Mouse (Mus musculus): ENCODE results near the gene E030018B13Rik. TPM values are rescaled to one million over a fixed set of nuclear protein-coding genes. Genes with fewer than 3 reads are reported as not detected.
A peak's percentile ranks its signal among the peaks of the same experiment; 100 is the strongest.

The E030018B13Rik gene
- total RNA-seq, 1 experiment from 2014 or later, result not detected

DNA sequence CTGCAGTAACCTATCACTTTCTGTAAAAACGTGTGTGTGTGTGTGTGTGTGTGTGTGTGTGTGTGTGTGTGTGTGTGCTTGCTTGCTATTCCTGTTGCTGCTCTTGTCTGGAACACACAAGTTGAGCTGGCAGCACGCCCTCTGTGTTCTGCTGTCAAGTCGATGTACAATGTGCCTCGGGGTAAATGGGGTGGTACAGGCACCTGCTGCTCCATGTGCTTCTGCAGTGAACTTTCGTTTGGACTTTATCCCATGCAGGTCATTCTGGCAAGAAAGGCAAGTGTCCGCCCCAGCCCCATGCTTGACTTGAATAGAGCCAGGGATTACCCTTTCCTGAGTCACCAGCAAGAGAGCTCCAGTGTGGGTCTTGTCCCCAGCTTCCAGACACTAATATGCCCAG lies 1.0 kb downstream of the E030018B13Rik start:
- DNase-seq, result peak; percentile 52

DNA sequence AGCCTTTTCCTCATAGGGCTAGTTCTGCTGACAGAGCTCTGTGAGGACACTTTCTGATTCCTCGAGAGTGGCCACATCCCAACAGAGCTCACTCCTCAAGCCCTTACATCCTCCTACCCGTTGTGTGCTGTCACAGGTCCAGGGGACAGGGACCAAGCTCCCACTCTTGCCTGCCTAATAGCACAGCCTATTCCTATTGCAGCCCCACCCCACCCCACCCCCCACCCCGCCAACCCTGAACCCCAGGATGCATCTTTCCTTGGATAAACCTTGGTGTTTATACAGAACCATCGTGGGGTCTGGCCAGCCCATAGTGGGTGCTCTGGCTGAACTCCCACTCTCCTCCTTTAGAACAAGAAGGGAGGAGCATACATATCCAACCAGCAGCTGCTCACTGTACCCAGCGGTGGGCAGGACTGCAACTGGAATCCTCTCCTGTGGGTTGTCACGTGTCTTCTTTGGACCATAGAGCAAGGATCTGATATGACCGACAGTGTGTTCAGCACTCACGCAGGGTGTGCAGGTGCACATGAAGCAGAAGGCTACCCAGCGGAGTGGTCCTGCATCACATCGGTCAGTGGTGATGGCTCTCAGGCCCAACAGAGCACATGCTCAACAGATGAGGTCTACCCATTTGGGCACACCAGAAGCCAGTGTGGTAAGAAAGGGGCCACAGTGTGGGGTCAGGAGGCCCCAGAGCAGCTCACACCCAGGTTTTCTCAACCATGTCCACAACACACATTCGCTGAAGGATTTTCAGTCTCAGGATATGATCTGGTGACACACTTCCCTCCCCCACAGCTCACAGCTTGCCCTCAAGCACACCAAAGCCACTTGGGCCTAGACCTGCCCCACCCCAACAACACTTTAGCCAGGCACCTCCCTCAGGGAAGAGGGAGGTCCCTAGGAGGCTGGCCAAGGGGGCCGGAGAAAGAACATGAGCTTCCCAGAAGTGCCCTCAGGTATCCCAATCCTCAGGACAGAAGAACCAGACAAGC lies 2.4 kb downstream of the E030018B13Rik start:
- peak; percentile 48 for DNase-seq

DNA sequence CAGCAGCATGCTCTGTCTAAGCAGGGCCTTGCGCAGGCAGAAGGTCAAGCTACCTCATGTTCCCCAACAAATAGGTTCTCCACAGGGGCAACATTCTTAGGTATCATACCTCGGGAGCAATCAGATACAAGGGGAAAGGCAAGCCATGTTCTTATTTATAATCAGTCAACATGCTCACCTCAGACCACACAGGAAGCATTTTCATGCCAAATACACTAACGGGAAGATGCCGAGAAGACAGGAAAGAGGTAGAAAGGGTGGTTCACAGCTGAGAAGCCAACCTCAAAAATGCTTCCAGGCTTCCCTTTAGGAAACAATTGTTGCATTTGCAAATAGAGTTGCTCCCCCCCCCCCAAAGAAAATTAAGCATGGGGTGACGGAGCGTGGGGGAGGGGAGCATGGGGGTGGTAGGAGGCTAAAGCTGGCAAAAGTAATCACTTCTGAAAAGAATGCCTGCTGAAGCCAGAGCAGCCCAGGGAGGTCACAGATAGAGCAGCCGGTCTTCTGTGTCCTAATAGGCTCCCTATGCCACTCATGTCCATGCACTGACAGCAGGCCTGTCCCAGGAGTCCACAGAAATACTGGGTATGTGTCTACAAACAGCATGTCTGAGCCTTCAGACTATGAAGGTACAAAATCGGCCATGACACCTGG lies 5.4 kb downstream of the E030018B13Rik start:
- DNase-seq, result no peak

DNA sequence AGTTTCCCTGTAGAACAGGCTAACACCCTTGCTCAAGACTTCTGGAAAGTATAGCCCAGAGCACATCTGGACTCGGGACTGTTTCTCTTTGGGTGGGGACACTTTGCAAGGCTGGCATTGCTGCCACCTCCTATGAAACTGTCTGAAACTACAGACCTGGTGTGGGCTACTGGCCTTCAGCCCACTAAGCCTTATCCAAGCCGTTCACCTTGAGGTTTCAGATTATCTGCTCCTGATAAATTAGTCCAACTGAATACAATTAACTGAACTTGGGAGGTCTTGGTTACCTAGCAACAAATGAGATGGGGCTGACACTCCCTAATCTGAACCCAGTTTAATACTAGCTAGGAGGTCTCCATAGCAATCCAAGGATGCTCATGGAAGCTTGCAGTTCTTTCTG lies 5.9 kb downstream of the E030018B13Rik start:
- DNase-seq, result no peak

DNA sequence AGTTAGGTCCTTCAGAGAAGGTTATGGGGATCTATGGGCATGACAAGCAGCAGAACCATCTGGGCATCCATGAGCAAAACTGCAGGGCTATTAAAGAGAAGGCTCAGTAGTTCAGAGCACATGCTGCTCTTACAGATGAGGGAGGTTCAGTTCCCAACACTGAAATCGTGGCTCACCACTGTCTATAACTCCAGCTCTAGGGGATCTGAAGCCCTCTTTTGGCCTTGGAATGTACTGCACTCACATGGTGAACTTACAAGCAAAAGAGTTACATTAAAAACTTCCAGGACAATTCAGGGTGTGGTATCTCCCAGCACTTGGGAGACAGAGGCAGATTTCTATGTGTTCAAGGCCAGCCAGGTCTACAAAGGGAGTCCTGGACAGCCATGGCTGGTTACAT lies 6.3 kb downstream of the E030018B13Rik start:
- no peak for DNase-seq

DNA sequence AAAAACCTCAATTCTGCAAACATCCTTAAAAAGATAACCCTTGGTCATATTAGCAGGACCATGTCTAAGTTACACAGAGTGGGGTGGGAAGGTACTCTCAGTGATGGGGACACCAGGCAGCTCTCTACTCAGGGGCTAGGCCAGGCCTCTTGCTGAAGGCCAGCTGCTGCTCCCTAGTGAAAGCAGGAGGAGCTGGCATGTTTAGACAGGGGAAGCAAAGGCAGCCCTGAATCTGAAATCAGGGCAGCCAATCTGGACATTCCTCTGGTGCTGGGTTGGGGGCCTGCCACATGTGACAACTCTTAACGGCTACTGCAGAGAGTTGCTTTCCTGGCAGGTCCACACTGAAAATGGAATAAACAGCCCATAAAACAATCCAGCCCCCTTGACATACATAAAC lies 7.5 kb downstream of the E030018B13Rik start:
- DNase-seq, result peak; percentile 17

DNA sequence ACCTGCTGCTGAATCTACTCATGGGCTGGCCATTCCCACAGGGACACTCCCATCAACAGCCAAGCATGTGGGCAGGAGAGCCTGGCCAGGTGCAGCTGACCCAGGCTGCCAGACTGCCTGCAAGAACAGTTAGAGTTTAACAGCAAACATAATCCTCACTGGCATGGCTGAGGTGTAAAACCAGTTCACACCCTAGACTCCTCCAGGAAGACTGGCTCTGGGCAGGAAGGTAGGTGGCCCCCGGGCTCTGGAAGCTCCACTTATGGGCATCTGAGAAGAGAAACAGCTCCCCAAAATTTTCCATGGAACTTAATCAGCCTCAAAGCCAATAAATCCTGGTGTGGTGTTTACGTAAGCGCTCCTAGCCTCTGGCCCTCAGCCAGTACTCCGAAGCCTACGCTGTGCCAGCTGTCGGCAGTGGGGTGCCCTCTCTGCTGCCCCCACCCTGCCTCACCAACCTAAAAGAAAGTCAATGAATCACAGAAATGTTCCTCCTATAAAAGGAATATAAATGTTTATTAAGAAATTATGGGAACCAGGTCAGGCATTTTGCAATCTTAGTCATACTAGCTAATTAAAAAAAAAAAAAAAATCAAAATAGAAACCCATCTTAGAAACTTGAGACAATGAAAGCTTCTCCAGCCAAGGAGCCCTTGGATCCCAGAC lies 8.2 kb downstream of the E030018B13Rik start:
- peak; percentile 93 for DNase-seq

DNA sequence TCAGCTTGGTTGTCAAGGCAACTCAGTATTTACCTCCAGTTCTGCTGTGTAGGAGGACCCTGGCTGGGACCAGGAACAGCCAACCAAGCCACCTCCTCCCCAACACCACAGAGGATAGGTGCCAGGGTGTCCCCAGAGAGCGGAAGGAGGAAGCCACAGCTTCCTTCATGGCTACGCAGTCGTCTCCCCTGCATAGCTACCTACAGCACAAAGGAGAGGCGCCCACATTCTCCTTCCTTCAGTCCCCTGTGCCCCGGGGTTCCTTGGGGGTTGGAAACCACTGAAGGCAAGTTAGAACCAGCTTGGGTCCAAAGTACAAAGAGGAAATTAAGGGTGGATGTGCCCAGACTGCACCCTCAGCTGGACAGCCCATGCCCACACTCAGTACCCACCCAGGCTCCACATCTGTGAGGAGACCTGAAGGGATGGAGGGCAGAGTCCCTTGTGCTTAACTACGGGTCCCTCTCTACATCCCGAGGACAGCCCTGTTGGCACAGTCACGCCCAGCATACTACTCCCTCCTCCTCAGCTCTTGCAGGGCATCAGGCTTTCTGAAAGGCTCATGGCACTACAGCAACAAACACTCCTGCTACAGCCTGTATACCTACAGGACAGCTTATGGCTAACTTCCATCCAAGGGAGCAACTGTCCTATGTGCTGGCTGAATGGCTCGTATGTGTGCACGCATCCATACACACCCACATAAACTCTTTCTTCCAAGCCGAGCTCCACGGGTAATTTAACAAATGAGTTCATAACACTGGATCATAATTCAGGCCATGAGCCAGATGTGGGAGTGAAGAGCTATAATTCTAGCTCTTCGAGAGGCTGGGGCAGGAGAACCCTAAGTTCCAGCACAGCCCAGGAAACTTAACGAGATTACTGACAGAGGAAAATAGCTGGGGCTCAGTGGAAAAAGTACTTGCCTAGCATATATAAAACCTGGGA lies 9.0 kb downstream of the E030018B13Rik start:
- peak; percentile 73 for DNase-seq

DNA sequence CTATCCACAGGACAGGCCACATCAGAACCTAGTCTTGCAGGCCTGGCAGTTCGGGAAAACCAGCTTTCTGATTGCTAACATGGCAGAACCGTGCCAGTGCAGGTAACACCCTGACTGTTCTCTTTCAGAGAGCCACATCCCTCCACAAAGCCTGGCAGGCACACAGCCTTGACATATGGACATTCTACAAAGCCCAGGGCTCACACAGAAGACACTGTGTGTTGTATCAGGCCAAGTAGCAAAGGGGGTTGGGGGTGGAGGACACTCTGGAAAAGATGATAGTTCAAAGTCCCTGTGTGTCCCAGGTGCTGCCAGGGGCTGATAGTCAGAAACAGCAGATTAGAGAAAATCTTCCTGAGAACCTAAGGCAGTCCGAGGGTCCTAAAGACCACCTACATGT lies 9.8 kb downstream of the E030018B13Rik start:
- DNase-seq, result no peak

DNA sequence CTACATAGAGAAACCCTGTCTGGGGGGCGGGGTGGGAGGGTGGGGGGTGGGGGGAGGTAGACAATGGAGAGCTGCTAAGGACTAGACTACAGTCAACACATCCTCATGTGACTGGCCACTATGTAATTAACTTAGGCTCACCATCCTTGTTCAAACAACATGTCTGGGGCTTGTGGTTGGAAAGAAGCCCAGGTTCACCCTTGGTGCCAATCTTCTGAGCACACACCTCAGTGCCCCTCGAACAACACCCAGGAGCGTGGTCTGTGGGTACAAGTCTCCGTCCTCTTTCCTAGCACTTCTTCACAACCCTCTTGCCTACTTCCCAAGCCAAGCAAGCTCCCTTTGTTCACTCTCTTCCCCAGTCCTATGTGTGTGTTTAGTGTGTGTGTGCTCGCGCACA lies 10.5 kb downstream of the E030018B13Rik start:
- no peak for DNase-seq

DNA sequence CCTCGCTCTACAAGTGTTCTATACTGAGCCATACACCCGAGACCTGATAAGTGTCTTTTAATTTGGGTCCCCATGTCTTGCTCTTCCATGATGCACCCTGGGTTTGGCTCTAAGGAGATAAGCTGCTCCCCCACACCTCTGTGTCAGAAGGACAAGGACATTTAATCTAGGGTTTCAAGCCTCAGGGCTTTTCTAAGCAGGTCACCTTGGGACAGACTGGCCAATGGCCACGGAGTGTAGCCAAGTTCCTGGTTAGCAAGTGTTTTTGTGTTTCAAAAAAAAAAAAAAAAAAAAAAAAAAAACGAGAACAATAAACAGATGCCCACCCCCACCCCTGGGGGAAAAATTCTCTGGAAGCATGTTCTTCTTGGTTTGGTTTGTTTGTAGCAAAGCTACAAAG lies 12.4 kb downstream of the E030018B13Rik start:
- peak; percentile 78 for DNase-seq

DNA sequence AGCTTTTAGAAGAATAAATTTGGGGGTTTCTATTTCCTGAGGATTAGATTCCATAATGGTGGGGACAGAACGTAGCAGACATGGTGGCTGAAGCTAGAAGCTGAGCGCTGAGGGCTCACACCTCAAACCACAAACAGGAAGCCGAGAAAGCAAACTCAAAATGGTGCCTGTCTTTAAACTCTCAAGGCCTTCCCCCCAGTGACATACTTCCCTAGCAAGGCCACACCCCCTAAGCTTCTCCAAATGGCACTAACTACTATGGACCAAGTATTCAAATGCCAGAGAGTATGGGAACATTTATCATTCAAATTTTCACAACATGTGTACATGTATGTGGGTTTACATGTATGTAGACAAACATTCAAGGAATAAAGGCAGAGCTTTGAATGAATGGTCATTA lies 13.5 kb downstream of the E030018B13Rik start:
- no peak for DNase-seq

DNA sequence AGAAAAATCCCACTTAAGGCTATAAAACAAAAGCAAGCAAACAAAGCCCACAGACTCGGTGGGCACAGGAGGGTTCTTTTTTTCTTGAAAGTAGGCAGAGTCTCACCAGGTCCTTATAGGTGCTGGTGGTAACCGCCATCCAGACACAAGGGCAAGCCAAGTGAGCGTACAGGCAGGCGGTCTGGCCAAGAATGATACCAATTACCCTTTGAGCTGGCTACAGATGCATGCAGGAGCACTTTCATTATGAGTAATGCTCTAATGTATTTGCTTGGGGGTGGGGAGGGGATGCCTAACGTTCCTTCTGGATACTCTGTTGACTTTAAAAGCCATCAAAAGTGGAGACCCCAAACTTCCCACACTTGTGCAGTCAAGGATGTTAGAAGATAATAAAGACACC lies 14.1 kb downstream of the E030018B13Rik start:
- DNase-seq, result no peak

DNA sequence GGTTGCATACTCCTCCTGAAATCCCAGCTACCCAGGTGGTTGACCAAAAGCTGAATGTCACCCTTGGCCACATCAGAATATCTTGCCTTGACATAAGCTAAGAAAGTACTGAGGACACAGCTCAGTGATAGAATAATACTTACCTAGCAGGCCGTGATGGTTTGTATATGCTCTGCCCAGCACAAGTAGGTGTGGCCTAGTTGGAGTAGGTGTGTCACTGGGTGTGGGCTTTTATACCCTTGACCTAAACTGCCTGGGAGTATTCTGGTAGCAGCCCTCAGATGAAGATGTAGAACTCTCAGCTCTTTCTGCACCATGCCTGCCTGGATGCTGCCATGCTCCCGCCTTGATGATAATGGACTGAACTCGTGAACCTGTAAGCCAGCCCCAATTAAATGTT lies 15.8 kb downstream of the E030018B13Rik start:
- DNase-seq, result no peak

DNA sequence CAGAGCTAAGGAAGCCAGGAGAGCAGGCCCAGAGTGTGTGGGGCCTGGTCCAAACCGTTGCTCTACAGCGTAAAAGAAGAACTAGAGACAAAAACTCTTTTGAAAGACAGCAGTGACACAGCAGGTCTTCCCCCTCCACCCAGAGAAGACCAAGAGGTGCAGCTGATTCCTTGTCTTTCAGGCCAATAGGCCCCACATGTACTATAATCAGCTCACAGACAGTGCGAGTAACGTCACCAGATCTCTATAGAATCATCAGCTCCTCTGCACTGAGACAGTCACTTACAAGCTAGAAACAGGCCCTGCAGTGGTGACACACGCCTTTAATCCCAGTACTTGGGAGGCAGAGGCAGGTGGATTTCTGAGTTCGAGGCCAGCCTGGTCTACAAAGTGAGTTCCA lies 17.2 kb downstream of the E030018B13Rik start:
- no peak for DNase-seq

DNA sequence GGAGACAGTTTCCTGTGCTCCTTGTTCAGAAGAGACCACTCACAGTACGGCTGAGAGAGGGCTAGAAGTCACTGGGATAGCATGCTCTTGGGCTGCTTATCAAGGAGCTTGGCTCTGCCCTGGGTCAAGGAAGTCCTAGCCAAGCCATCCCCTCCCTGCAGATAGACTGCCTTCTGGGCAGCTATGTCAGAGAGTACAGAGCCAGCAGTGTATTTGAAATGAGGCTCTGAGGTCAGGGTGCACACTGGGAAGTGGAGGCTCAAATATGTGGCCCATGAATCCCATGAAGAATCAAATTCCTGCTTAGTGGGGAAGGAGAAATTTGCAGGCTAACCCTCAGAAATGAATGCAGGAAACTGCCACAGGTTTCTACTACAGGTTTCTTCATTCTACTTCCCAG lies 17.9 kb downstream of the E030018B13Rik start:
- DNase-seq, result peak; percentile 40

DNA sequence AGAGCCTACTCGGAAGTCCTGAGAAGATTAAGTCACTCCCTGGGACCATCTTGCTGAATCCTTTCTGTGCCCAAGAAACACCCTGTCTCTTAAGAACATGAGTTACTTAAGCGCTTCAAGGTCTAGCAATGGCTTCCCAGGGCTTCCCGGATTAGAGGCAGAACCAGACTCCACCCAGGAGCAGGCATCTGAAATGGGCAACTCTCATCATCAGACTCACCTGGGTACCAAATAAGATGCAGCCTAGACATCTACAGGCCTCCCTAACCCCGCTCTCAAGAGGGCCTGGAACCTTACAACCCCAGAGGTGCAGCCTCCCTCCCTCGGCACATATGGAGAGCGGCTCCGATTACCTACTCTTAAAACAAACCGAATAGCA lies 19.1 kb downstream of the E030018B13Rik start:
- peak; percentile 19 for DNase-seq

DNA sequence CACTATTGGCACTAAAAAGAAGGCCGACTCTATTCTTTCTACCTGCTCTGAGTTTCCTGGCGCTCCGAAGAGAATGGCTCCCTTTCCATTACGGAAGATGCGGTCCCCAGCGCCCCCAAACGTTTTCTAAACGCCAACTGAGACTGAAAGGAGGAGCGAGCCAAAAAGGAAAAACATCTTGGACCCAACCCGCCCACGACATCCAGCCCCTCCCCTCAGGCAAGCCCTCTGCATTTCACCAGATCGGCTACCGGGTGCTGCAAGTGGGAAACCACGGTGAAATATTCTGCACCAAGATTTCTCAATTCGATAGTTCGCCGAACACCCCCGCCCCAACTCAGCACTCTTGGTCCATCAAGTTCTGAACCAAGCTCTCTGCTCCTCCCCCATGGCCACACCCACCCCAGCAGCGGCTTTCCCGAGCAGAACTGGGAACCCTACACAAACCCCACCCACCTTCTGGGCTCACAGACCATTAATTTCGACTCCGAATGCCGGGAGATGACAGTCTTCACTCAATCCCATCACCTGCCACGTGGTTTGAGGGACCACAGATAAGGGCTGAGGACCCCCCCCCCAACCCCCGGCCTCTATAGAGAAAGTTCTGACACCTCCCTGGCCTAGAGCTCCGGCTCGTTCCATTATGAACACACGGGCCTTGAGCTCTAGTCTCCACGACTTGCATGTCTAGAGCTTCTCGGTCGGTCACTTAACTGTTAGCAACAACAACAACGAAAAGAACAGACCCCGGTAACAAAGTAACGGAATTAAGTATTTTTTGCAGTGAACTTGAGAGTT lies 19.7 kb downstream of the E030018B13Rik start:
- peak; percentile 90 for DNase-seq

DNA sequence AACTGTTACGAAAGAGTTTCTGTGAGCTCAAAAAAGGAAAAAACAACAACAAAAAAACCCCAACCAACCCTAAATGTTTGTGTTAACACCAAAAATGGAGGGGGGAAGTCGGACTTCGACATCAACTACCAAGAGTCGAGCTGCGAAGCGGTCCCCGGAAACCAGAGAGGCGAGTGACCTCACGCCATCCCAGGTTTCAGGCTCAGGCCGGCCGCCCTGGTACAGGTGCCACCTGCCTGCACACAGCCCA lies 20.3 kb downstream of the E030018B13Rik start:
- DNase-seq, result no peak

DNA sequence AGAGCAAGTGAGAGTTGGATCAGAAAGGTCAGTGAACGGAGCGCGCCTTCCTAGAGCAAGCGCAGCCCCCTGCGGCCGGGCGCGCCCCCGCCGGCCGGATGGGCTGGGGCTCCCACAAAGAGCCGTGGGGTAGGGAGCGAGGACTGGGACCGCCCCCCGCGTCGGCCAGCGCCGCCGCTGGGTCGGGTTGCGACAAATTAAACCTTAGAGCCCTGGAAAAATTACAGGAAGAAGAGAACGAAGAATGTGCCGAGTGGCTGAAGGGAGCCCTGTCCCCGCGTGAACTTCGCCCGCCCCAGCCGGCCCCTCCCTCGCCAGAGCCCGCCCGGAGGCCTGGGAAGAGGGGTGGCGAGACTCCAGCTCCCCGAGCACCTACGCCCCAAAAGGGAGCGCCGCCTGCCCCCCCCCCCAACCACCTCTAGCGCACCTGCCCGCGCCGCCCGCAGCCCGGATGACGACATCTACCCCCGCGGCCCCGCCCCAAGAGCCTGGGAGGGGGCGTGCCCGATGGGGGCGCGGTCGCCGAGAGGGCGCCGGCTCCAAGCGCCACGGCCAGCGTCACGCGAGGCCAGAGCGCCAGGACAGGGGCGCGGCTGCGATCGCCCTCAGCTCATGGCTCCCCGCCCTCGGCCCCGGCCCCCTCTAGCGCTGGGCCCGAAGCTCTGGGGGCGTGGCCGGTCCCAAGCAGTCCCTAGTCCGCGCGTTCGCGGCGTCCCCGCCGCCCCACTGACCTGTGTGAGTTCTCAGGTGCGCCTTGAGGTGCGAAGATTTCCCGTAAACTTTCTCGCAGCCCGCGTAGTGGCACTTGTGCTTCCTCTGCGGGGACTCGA lies 20.8 kb downstream of the E030018B13Rik start:
- DNase-seq, result peak; percentile 95
